Mouse (Mus musculus): ENCODE data around the gene Tubb2a. TPM values are rescaled to one million over a fixed set of nuclear protein-coding genes. Genes with fewer than 3 reads are reported as not detected.

The Tubb2a gene
- polyA plus RNA-seq, 2 experiments: 44.5 to 70.6 TPM

- TF ChIP-seq EP300 (IDR thresholded peaks at IDR 0.05; ENCODE audit: low read depth) (no peak), CTCF (IDR thresholded peaks at IDR 0.05; ENCODE audit: low read depth) (no peak)
- H3K9me3 ChIP-seq (ENCODE audit: control insufficient read depth, low read length): no peaks in the 10 kb centered on the region
- ATAC-seq (ENCODE audit: insufficient read depth) (no peak), DNase-seq (ENCODE audit: low read depth in 3 of 3, low spot score in 3 of 3) (no peak)
- no peaks in the 10 kb centered on the region for H3K27me3 ChIP-seq (ENCODE audit: control insufficient read depth, insufficient read depth, low read length)
- peaks cover 2 to 7% of the 10 kb centered on the region in 2 experiments for H3K4me1 ChIP-seq (replicated peaks; ENCODE audit: control insufficient read depth in 2 of 2, insufficient read depth in 2 of 2, low read length in 1 of 2)
- H3K27ac ChIP-seq: no peak overlapping the region
- WGBS (ENCODE audit: insufficient replicate concordance): 66% methylated on average over 6 of the region's 6 CpGs
- H3K4me3 ChIP-seq (ENCODE audit: insufficient read depth in 1 of 2, low read depth in 2 of 2, low read length in 2 of 2): no peak overlapping the region
- no peak overlapping the region for H3K9ac ChIP-seq (replicated peaks)
- no peaks in the 10 kb centered on the region; the same call in 1 of the 2 replicates for H3K36me3 ChIP-seq (replicated peaks; ENCODE audit: control insufficient read depth, insufficient read depth, low read depth)
- no peak overlapping the region for H3K4me2 ChIP-seq (ENCODE audit: low read depth)
These were observed 6.0 kb downstream of the Tubb2a start for GRCm38 (mm10) chr13:34071836-34072235.

GRCm38 (mm10) chr13:34070296-34070695, 7.5 kb downstream of the Tubb2a start:
- H3K4me1 ChIP-seq (replicated peaks; ENCODE audit: control insufficient read depth in 2 of 2, insufficient read depth in 2 of 2, low read length in 1 of 2): peaks cover 0 to 2% of the 10 kb centered on the region in 2 experiments; a peak in 2 of 4 replicates
- 55% methylated on average over 4 of the region's 4 CpGs for WGBS (ENCODE audit: insufficient replicate concordance)
- no peak for ATAC-seq (ENCODE audit: insufficient read depth)
- TF ChIP-seq EP300 (IDR thresholded peaks at IDR 0.05; ENCODE audit: low read depth) (no peak), CTCF (IDR thresholded peaks at IDR 0.05; ENCODE audit: low read depth) (no peak)
- H3K27me3 ChIP-seq (ENCODE audit: control insufficient read depth, insufficient read depth, low read length): no peaks in the 10 kb centered on the region
- H3K9me3 ChIP-seq (ENCODE audit: control insufficient read depth, low read length): no peaks in the 10 kb centered on the region
- no peak overlapping the region for H3K4me3 ChIP-seq (ENCODE audit: insufficient read depth in 1 of 2, low read depth in 2 of 2, low read length in 2 of 2)
- H3K4me2 ChIP-seq (ENCODE audit: low read depth): no peak overlapping the region
- no peak overlapping the region for H3K9ac ChIP-seq (replicated peaks)
- H3K36me3 ChIP-seq (replicated peaks; ENCODE audit: control insufficient read depth, insufficient read depth, low read depth): no peaks in the 10 kb centered on the region; the same call in 1 of the 2 replicates
- no peak for DNase-seq (ENCODE audit: low read depth in 3 of 3, low spot score in 3 of 3)
- no peak overlapping the region for H3K27ac ChIP-seq

GRCm38 (mm10) chr13:34066351-34066750, 11.5 kb downstream of the Tubb2a start:
- Histone ChIP-seq H3K9me3 (ENCODE audit: control insufficient read depth, low read length) (no peaks in the 10 kb centered on the region), H3K27me3 (ENCODE audit: control insufficient read depth, insufficient read depth, low read length) (no peaks in the 10 kb centered on the region), H3K4me1 (replicated peaks; ENCODE audit: control insufficient read depth in 2 of 2, insufficient read depth in 2 of 2, low read length in 1 of 2) (peaks cover 0 to 2% of the 10 kb centered on the region in 2 experiments; a peak in 2 of 4 replicates), H3K9ac (replicated peaks) (no peak overlapping the region), H3K27ac (no peak overlapping the region), H3K4me2 (ENCODE audit: low read depth) (no peak overlapping the region), H3K4me3 (ENCODE audit: insufficient read depth in 1 of 2, low read depth in 2 of 2, low read length in 2 of 2) (no peak overlapping the region), H3K36me3 (replicated peaks; ENCODE audit: control insufficient read depth, insufficient read depth, low read depth) (no peaks in the 10 kb centered on the region)
- ATAC-seq (ENCODE audit: insufficient read depth) (no peak), DNase-seq (ENCODE audit: low read depth in 3 of 3, low spot score in 3 of 3) (no peak)
- TF ChIP-seq EP300 (IDR thresholded peaks at IDR 0.05; ENCODE audit: low read depth) (no peak), CTCF (IDR thresholded peaks at IDR 0.05; ENCODE audit: low read depth) (no peak)
- 48% methylated on average over 1 of the region's 1 CpGs for WGBS (ENCODE audit: insufficient replicate concordance)

GRCm38 (mm10) chr13:34062466-34062865, 15.3 kb downstream of the Tubb2a start:
- DNase-seq (ENCODE audit: low read depth in 3 of 3, low spot score in 3 of 3) (no peak), ATAC-seq (ENCODE audit: insufficient read depth) (no peak)
- no peak for TF ChIP-seq EP300 (IDR thresholded peaks at IDR 0.05; ENCODE audit: low read depth)
- no peak for TF ChIP-seq CTCF (IDR thresholded peaks at IDR 0.05; ENCODE audit: low read depth)
- no peak overlapping the region for H3K4me3 ChIP-seq (ENCODE audit: insufficient read depth in 1 of 2, low read depth in 2 of 2, low read length in 2 of 2)
- no peaks in the 10 kb centered on the region for H3K9me3 ChIP-seq (ENCODE audit: control insufficient read depth, low read length)
- no peak overlapping the region for H3K27ac ChIP-seq
- no peak overlapping the region for H3K4me2 ChIP-seq (ENCODE audit: low read depth)
- no peaks in the 10 kb centered on the region for H3K27me3 ChIP-seq (ENCODE audit: control insufficient read depth, insufficient read depth, low read length)
- no peak overlapping the region for H3K9ac ChIP-seq (replicated peaks)
- H3K4me1 ChIP-seq (replicated peaks; ENCODE audit: control insufficient read depth in 2 of 2, insufficient read depth in 2 of 2, low read length in 1 of 2): no peaks in the 10 kb centered on the region
- 81% methylated on average over 10 of the region's 10 CpGs for WGBS (ENCODE audit: insufficient replicate concordance)
- H3K36me3 ChIP-seq (replicated peaks; ENCODE audit: control insufficient read depth, insufficient read depth, low read depth): no peaks in the 10 kb centered on the region

- H3K9me3 ChIP-seq (ENCODE audit: control insufficient read depth, low read length): no peaks in the 10 kb centered on the region
- no peaks in the 10 kb centered on the region for H3K36me3 ChIP-seq (replicated peaks; ENCODE audit: control insufficient read depth, insufficient read depth, low read depth)
- no peak overlapping the region for H3K27ac ChIP-seq
- H3K4me2 ChIP-seq (ENCODE audit: low read depth): no peak overlapping the region
- no peak for DNase-seq (ENCODE audit: low read depth in 3 of 3, low spot score in 3 of 3)
- no peak overlapping the region for H3K4me3 ChIP-seq (ENCODE audit: insufficient read depth in 1 of 2, low read depth in 2 of 2, low read length in 2 of 2)
- H3K4me1 ChIP-seq (replicated peaks; ENCODE audit: control insufficient read depth in 2 of 2, insufficient read depth in 2 of 2, low read length in 1 of 2): 0 out of 4 replicates have a peak, but pooled peaks cover 0 to 3% of the 10 kb centered on the region in 2 experiments
- H3K27me3 ChIP-seq (ENCODE audit: control insufficient read depth, insufficient read depth, low read length): no peaks in the 10 kb centered on the region
- WGBS (ENCODE audit: insufficient replicate concordance): 76% methylated on average over 9 of the region's 9 CpGs
- TF ChIP-seq EP300 (IDR thresholded peaks at IDR 0.05; ENCODE audit: low read depth) (no peak), CTCF (IDR thresholded peaks at IDR 0.05; ENCODE audit: low read depth) (no peak)
- H3K9ac ChIP-seq (replicated peaks): no peak overlapping the region
- ATAC-seq (ENCODE audit: insufficient read depth): no peak
These were observed 17.7 kb downstream of the Tubb2a start for GRCm38 (mm10) chr13:34060061-34060460.

Data from liver, embryonic 14.5 days (tissue).